Mouse (Mus musculus) testis, adult 2 months (tissue): ENCODE measurements around the gene Alox5ap. TPM values are rescaled to one million over a fixed set of nuclear protein-coding genes. Genes with fewer than 3 reads are reported as not detected.
A peak's percentile ranks its signal among the peaks of the same experiment; 100 is the strongest.

ENCODE experiments used
- H3K27ac ChIP-seq: fragments of 200-500 bp; 2 replicates; pipeline ENCODE4 v1.5.1; 2012; ENCODE audit warnings: low read depth, low read length; ENCODE audit not compliant: control insufficient read depth, insufficient read depth
- H3K27me3 ChIP-seq: fragments of 200-500 bp; 2 replicates; pipeline ENCODE4 v1.6.1; 2012; ENCODE audit warnings: mild to moderate bottlenecking, low read length, moderate library complexity; ENCODE audit not compliant: control insufficient read depth, insufficient read depth
- H3K36me3 ChIP-seq: fragments of 200-500 bp; 2 replicates; pipeline ENCODE4 v1.6.1; 2012; ENCODE audit warnings: mild to moderate bottlenecking, low read length; ENCODE audit not compliant: control insufficient read depth, insufficient read depth
- H3K4me1 ChIP-seq: fragments of 200-500 bp; 2 replicates; pipeline ENCODE4 v1.6.1; 2012; ENCODE audit warnings: low read length; ENCODE audit not compliant: control insufficient read depth, insufficient read depth
- H3K4me3 ChIP-seq: fragments of 200-500 bp; 2 replicates; pipeline ENCODE4 v1.5.1; 2012; ENCODE audit warnings: low read depth, mild to moderate bottlenecking, low read length, moderate library complexity, mixed read lengths; ENCODE audit not compliant: control insufficient read depth
- CTCF ChIP-seq: fragments of 200-500 bp; IDR thresholded peaks from 2 replicates; pipeline ENCODE4 v1.5.1; 2012; ENCODE audit warnings: low read depth, mild to moderate bottlenecking, inconsistent platforms, low read length, moderate library complexity; ENCODE audit not compliant: control insufficient read depth, insufficient read depth, insufficient replicate concordance
- POLR2A ChIP-seq: fragments of 200-500 bp; IDR thresholded peaks from 2 replicates; pipeline ENCODE4 v1.6.1; 2012; ENCODE audit warnings: low read depth, mild to moderate bottlenecking, inconsistent platforms, low read length, moderate library complexity; ENCODE audit not compliant: control insufficient read depth
- polyA plus RNA-seq: library from polyadenylated mRNA; depleted of rRNA; stranded (reverse); fragments of >200 nt; gene quantifications from 2 replicates; pipeline ENCODE4 v1.2.3, GENCODE M21; 2012

The Alox5ap gene
- polyA plus RNA-seq, 1 experiment, result 4.0 TPM

- TF ChIP-seq POLR2A, result no peak
- no peak for TF ChIP-seq CTCF
- Histone ChIP-seq H3K4me3 (peak overlapping the region; percentile 82), H3K27ac (peak overlapping the region; percentile 85), H3K27me3 (no peaks in the 10 kb centered on the region), H3K36me3 (no peaks in the 10 kb centered on the region), H3K4me1 (peaks cover 10% of the 10 kb centered on the region)
Measured at GRCm38 (mm10) chr5:149229619-149230339, 34.8 kb upstream of the Alox5ap start.

- no peaks in the 10 kb centered on the region for H3K27me3 ChIP-seq
- no peak for TF ChIP-seq CTCF
Measured at GRCm38 (mm10) chr5:149235002-149235401, 29.6 kb upstream of the Alox5ap start.

GRCm38 (mm10) chr5:149237221-149237950 lies 27.2 kb upstream of the Alox5ap start:
- H3K4me1 ChIP-seq, result no peaks in the 10 kb centered on the region
- H3K27ac ChIP-seq, result no peak overlapping the region
- H3K4me3 ChIP-seq, result no peak overlapping the region
- H3K27me3 ChIP-seq, result no peaks in the 10 kb centered on the region
- no peak for TF ChIP-seq POLR2A
- TF ChIP-seq CTCF, result no peak
- H3K36me3 ChIP-seq, result no peaks in the 10 kb centered on the region

More at GRCm38 (mm10) chr5:149235002-149235401, 29.6 kb upstream of the Alox5ap start:
- H3K27ac ChIP-seq, result no peak overlapping the region
- no peaks in the 10 kb centered on the region for H3K36me3 ChIP-seq
- peaks cover under 1% of the 10 kb centered on the region for H3K4me1 ChIP-seq
- H3K4me3 ChIP-seq, result no peak overlapping the region

- TF ChIP-seq CTCF (no peak), POLR2A (no peak)
- Histone ChIP-seq H3K27ac (no peak overlapping the region), H3K36me3 (no peaks in the 10 kb centered on the region), H3K27me3 (no peaks in the 10 kb centered on the region), H3K4me3 (no peak overlapping the region), H3K4me1 (peaks cover 8% of the 10 kb centered on the region)
Measured at GRCm38 (mm10) chr5:149242467-149242866, 22.1 kb upstream of the Alox5ap start.

- Histone ChIP-seq H3K36me3 (no peaks in the 10 kb centered on the region), H3K27ac (no peak overlapping the region), H3K4me1 (peaks cover 12% of the 10 kb centered on the region), H3K4me3 (no peak overlapping the region), H3K27me3 (no peaks in the 10 kb centered on the region)
- TF ChIP-seq POLR2A (no peak), CTCF (no peak)
Measured at GRCm38 (mm10) chr5:149243053-149243452, 21.5 kb upstream of the Alox5ap start.

- TF ChIP-seq CTCF, result no peak
- no peak for TF ChIP-seq POLR2A
- Histone ChIP-seq H3K4me1 (peaks cover 12% of the 10 kb centered on the region), H3K27me3 (no peaks in the 10 kb centered on the region), H3K27ac (no peak overlapping the region), H3K4me3 (peak overlapping the region; percentile 39; the same call in 1 of the 2 replicates), H3K36me3 (no peaks in the 10 kb centered on the region)
Measured at GRCm38 (mm10) chr5:149245391-149245964, 19.1 kb upstream of the Alox5ap start.

- Histone ChIP-seq H3K27ac (no peak overlapping the region), H3K4me3 (peak overlapping the region; percentile 39), H3K4me1 (peaks cover 12% of the 10 kb centered on the region), H3K27me3 (no peaks in the 10 kb centered on the region), H3K36me3 (no peaks in the 10 kb centered on the region)
- no peak for TF ChIP-seq POLR2A
- TF ChIP-seq CTCF, result no peak
Measured at GRCm38 (mm10) chr5:149245965-149246470, 18.5 kb upstream of the Alox5ap start.
